In the genomic region with DNA sequence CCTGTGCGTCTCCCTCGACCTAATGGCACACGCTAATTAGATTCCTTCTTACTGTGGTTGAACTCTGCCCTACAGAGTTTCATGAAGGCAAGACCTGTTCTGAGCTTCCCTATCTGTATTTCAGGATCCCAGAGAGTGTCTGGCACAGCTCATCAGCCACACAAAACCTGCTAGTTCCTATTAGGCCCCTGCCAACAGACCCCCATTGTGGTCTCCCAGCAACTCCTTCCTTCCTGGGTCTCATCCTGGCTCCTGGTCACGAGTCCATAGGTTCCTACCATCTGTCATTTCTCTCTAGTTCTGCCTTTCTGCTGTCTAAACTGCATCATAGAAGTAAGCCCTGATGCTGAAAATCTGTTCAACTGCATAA, we compare ENCODE assay signal across 18 mouse cellular contexts.
DNase-seq lines count a peak whose midpoint lies in the region; ATAC-seq and TF ChIP-seq lines count a peak whose summit lies in the region.
"Had no signal": no experiment of that assay in that cellular context is flagged by ENCODE, and none has a peak within 500 bp of the region (broad histone marks: within the 10 kb centered on the region; RNA-seq: fewer than 3 reads in every experiment).

No protein-coding gene starts in this region.

- H3K36me3 ChIP-seq in forebrain, embryonic 13.5 days (ENCODE audit: poor library complexity, severe bottlenecking): no peaks in the 10 kb centered on the region
- H3K36me3 ChIP-seq in forebrain, embryonic 11.5 days (ENCODE audit: control insufficient read depth, insufficient read depth, low read length): no peaks in the 10 kb centered on the region
- no peaks in the 10 kb centered on the region for H3K36me3 ChIP-seq in forebrain, embryonic 14.5 days (ENCODE audit: control insufficient read depth, insufficient read depth, low read length)
- H3K36me3 ChIP-seq in midbrain, embryonic 16.5 days (ENCODE audit: control insufficient read depth, insufficient read depth, low read length): no peaks in the 10 kb centered on the region
- H3K36me3 ChIP-seq in liver, postnatal 0 days (replicated peaks; ENCODE audit: insufficient read depth, low read length): no peaks in the 10 kb centered on the region
- H3K36me3 ChIP-seq: embryonic facial prominence, embryonic 10.5 days; intestine, embryonic 15.5 days; liver, embryonic 15.5 days had no signal

- intact Hi-C loops in left cerebral cortex, postnatal 4 days (cut with DNase I): loop anchor here (2.0 to 10.0 kb wide), 2 partner anchors 60 to 102 kb away; a partner anchor contains a TSS
- intact Hi-C loops in left cerebral cortex, postnatal 25 days (cut with DNase I): loop anchor here (2.0 kb wide), 1 partner anchor 70 kb away; no protein-coding TSS in a partner anchor

- H3K9ac ChIP-seq in forebrain, embryonic 13.5 days: no peak overlapping the region
- no peak overlapping the region for H3K9ac ChIP-seq in forebrain, embryonic 11.5 days (ENCODE audit: low read length)
- no peak overlapping the region for H3K9ac ChIP-seq in forebrain, embryonic 14.5 days (ENCODE audit: low read length)
- H3K9ac ChIP-seq in midbrain, embryonic 16.5 days (ENCODE audit: low read depth, low read length): no peak overlapping the region
- H3K9ac ChIP-seq in liver, postnatal 0 days (replicated peaks): no peak overlapping the region
- H3K9ac ChIP-seq: intestine, embryonic 15.5 days; liver, embryonic 15.5 days had no signal

- ATAC-seq in forebrain, embryonic 13.5 days: peak; percentile 39
- ATAC-seq in forebrain, embryonic 11.5 days (replicated peaks; ENCODE audit: low FRiP score): no peak
- ATAC-seq in forebrain, embryonic 14.5 days: peak; percentile 45; the same call in 1 of the 2 replicates
- peak; percentile 13; the same call in 1 of the 2 replicates for ATAC-seq in midbrain, embryonic 16.5 days
- ATAC-seq in liver, postnatal 0 days: no peak
- ATAC-seq: intestine, embryonic 15.5 days had no signal

- WGBS in forebrain, embryonic 13.5 days: 48% methylated on average over 4 of the region's 4 CpGs
- 57% methylated on average over 4 of the region's 4 CpGs for WGBS in forebrain, embryonic 11.5 days
- 49% methylated on average over 4 of the region's 4 CpGs for WGBS in forebrain, embryonic 14.5 days
- WGBS in midbrain, embryonic 16.5 days: 43% methylated on average over 4 of the region's 4 CpGs
- 65% methylated on average over 4 of the region's 4 CpGs for WGBS in liver, postnatal 0 days (ENCODE audit: insufficient replicate concordance)

- no peak for DNase-seq in forebrain, embryonic 11.5 days (ENCODE audit: low spot score)
- peak; percentile 15 for DNase-seq in left cerebral cortex, postnatal 4 days
- no peak for DNase-seq in left cerebral cortex, postnatal 25 days (ENCODE audit: low spot score in 2 of 2)
- DNase-seq in forebrain, embryonic 14.5 days (ENCODE audit: low spot score): peak; percentile 14
- DNase-seq in kidney, postnatal 10 days: no peak
- no peak for DNase-seq in liver, postnatal 0 days
- DNase-seq: gastrocnemius, postnatal 25 days; lung, postnatal 10 days; right cerebral cortex, postnatal 25 days had no signal

- H3K4me1 ChIP-seq in forebrain, embryonic 13.5 days: peaks cover 4% of the 10 kb centered on the region; the same call in 1 of the 2 replicates
- H3K4me1 ChIP-seq in forebrain, embryonic 11.5 days (replicated peaks; ENCODE audit: control insufficient read depth, insufficient read depth, low read length): 0 out of 2 replicates have a peak, but pooled peaks cover 4% of the 10 kb centered on the region
- H3K4me1 ChIP-seq in forebrain, embryonic 14.5 days (ENCODE audit: control insufficient read depth, insufficient read depth, low read length): no peaks in the 10 kb centered on the region
- H3K4me1 ChIP-seq in midbrain, embryonic 16.5 days (ENCODE audit: control insufficient read depth, insufficient read depth, low read length): peaks cover 5% of the 10 kb centered on the region; the same call in 1 of the 2 replicates
- H3K4me1 ChIP-seq in liver, postnatal 0 days (ENCODE audit: insufficient read depth): no peaks in the 10 kb centered on the region
- H3K4me1 ChIP-seq: intestine, embryonic 15.5 days; liver, embryonic 15.5 days had no signal

- no peak overlapping the region for H3K4me2 ChIP-seq in forebrain, embryonic 13.5 days
- H3K4me2 ChIP-seq in forebrain, embryonic 11.5 days (ENCODE audit: low read depth, low read length, severe bottlenecking): no peak overlapping the region
- no peak overlapping the region for H3K4me2 ChIP-seq in forebrain, embryonic 14.5 days (ENCODE audit: low read length)
- H3K4me2 ChIP-seq in midbrain, embryonic 16.5 days (ENCODE audit: low read length): no peak overlapping the region
- H3K4me2 ChIP-seq in liver, postnatal 0 days (ENCODE audit: low read depth, low read length): no peak overlapping the region
- H3K4me2 ChIP-seq: heart, embryonic 11.5 days; intestine, embryonic 15.5 days; liver, embryonic 15.5 days had no signal

- no peak overlapping the region for H3K4me3 ChIP-seq in forebrain, embryonic 13.5 days
- H3K4me3 ChIP-seq in forebrain, embryonic 11.5 days (ENCODE audit: low read depth, low read length): no peak overlapping the region
- H3K4me3 ChIP-seq in forebrain, embryonic 14.5 days (ENCODE audit: low read depth, low read length): no peak overlapping the region
- no peak overlapping the region for H3K4me3 ChIP-seq in midbrain, embryonic 16.5 days (ENCODE audit: low read depth, low read length)
- H3K4me3 ChIP-seq in liver, postnatal 0 days (ENCODE audit: low read depth, low read length): no peak overlapping the region
- H3K4me3 ChIP-seq: embryonic facial prominence, embryonic 10.5 days; intestine, embryonic 15.5 days; liver, embryonic 15.5 days; myocyte had no signal

- H3K27me3 ChIP-seq in forebrain, embryonic 13.5 days: no peaks in the 10 kb centered on the region
- no peaks in the 10 kb centered on the region for H3K27me3 ChIP-seq in forebrain, embryonic 11.5 days (ENCODE audit: control insufficient read depth, insufficient read depth, low read length)
- H3K27me3 ChIP-seq in forebrain, embryonic 14.5 days (replicated peaks; ENCODE audit: control insufficient read depth, insufficient read depth, low read length): no peaks in the 10 kb centered on the region
- no peaks in the 10 kb centered on the region for H3K27me3 ChIP-seq in midbrain, embryonic 16.5 days (ENCODE audit: control insufficient read depth, insufficient read depth, low read depth, low read length)
- H3K27me3 ChIP-seq in liver, postnatal 0 days (ENCODE audit: insufficient read depth, low read length): no peaks in the 10 kb centered on the region
- H3K27me3 ChIP-seq: intestine, embryonic 15.5 days; liver, embryonic 15.5 days had no signal

- no peaks in the 10 kb centered on the region for H3K9me3 ChIP-seq in forebrain, embryonic 13.5 days (replicated peaks)
- no peaks in the 10 kb centered on the region for H3K9me3 ChIP-seq in forebrain, embryonic 11.5 days (ENCODE audit: control insufficient read depth, low read length)
- no peaks in the 10 kb centered on the region for H3K9me3 ChIP-seq in forebrain, embryonic 14.5 days (replicated peaks; ENCODE audit: control insufficient read depth, low read length)
- H3K9me3 ChIP-seq in midbrain, embryonic 16.5 days (replicated peaks; ENCODE audit: control insufficient read depth, low read length, poor library complexity, severe bottlenecking): no peaks in the 10 kb centered on the region
- H3K9me3 ChIP-seq in liver, postnatal 0 days (ENCODE audit: low read length): no peaks in the 10 kb centered on the region
- H3K9me3 ChIP-seq: embryonic facial prominence, embryonic 10.5 days; intestine, embryonic 15.5 days; liver, embryonic 15.5 days had no signal

- TF ChIP-seq CTCF in liver, postnatal 0 days (IDR thresholded peaks at IDR 0.05; ENCODE audit: low read depth): no peak

- H3K27ac ChIP-seq in forebrain, embryonic 13.5 days: no peak overlapping the region
- H3K27ac ChIP-seq in forebrain, embryonic 11.5 days (ENCODE audit: low read depth, low read length): no peak overlapping the region
- H3K27ac ChIP-seq in forebrain, embryonic 14.5 days (ENCODE audit: low read depth, low read length): 0 out of 2 replicates have a peak overlapping the region, but pooled peaks have one; percentile 33
- H3K27ac ChIP-seq in midbrain, embryonic 16.5 days (ENCODE audit: low read length): no peak overlapping the region
- H3K27ac ChIP-seq in liver, postnatal 0 days (ENCODE audit: low read depth): no peak overlapping the region
- H3K27ac ChIP-seq: embryonic facial prominence, embryonic 10.5 days; intestine, embryonic 15.5 days; kidney, postnatal 0 days; liver, embryonic 15.5 days; stomach, postnatal 0 days had no signal

- no peak for TF ChIP-seq EP300 in liver, postnatal 0 days (IDR thresholded peaks at IDR 0.05; ENCODE audit: low read depth)

Comparison
In these comparisons a context has a peak if more than half of its experiments do, and no peak if none do; other contexts are left out.
1. ATAC-seq: peak in forebrain, embryonic 13.5 days (single experiment), forebrain, embryonic 14.5 days (single experiment) and midbrain, embryonic 16.5 days (single experiment); none in forebrain, embryonic 11.5 days (single experiment) and liver, postnatal 0 days (single experiment).
2. DNase-seq: peak in left cerebral cortex, postnatal 4 days (single experiment) and forebrain, embryonic 14.5 days (single experiment); none in forebrain, embryonic 11.5 days (single experiment), left cerebral cortex, postnatal 25 days (0 of 2), kidney, postnatal 10 days (single experiment) and liver, postnatal 0 days (single experiment).